Mouse (Mus musculus) layer of hippocampus, adult 2 months (tissue): ENCODE data around the gene Gm36245. TPM values are rescaled to one million over a fixed set of nuclear protein-coding genes. Genes with fewer than 3 reads are reported as not detected.
A peak's percentile ranks its signal among the peaks of the same experiment; 100 is the strongest.
"Not testable (repeated sequence)": the region's sequence is repeated elsewhere in the genome, so short reads cannot be mapped to it uniquely, and the experiment has no call there.

ENCODE experiments used
- DNase-seq, 2 experiments: peaks; one replicate each; pipeline ENCODE4 v3.0.0; 2022; ENCODE audit warnings: low spot score in 2 of 2
- H3K27ac ChIP-seq: fragments of 200-600 bp; 2 replicates; pipeline ENCODE4 v1.8.1; 2022
- H3K4me3 ChIP-seq: fragments of 200-600 bp; 2 replicates; pipeline ENCODE4 v1.8.1; 2022; ENCODE audit warnings: mild to moderate bottlenecking
- CTCF ChIP-seq: fragments of 200-600 bp; conservative IDR thresholded peaks from 2 replicates; pipeline ENCODE4 v1.8.1; 2022; ENCODE audit warnings: antibody characterized with exemption, mild to moderate bottlenecking, moderate library complexity
- long read RNA-seq, 2 experiments: library from polyadenylated mRNA; stranded (forward); transcript quantifications; one replicate each; pipeline ENCODE4 v2.0.0; 2021; ENCODE audit warnings: borderline mapping rate in 2 of 2
- total RNA-seq, 2 experiments: library from RNA; stranded (reverse); gene quantifications; 2 replicates each; pipeline ENCODE4 v1.2.3; 2021

The Gm36245 gene
- total RNA-seq, result not detected
- long read RNA-seq, experiment 1, result 0 reads
- long read RNA-seq, experiment 2, result 0 reads

DNA sequence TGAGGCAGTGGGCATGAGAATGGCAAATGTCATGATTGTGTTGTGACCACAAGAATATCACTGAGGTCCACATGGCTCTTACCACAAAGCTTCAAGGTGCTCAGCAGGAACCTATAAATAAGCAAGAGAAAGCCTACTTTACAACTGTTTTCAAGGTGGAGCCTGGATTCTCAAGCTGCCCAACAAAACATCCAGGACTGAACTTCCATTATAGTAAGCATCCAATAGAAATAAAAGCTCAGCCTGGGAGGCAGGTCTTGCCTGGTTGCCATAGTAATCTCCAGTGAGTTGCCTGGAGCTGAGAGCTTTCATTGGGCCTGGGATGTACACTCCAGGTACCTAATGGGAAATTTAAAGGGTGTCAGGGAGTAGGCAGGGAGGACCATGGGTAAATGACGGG is at the start of gene Gm36245:
Gene Gm36245, plus strand, starts transcription at position 301 of the 400 bp plus-strand sequence.
- TF ChIP-seq CTCF, result no peak
- Histone ChIP-seq H3K4me3 (no peak within 1 kb of the TSS), H3K27ac (peak within 1 kb of the TSS; percentile 53; the same call in 1 of the 2 replicates)
- DNase-seq, result no peak

DNA sequence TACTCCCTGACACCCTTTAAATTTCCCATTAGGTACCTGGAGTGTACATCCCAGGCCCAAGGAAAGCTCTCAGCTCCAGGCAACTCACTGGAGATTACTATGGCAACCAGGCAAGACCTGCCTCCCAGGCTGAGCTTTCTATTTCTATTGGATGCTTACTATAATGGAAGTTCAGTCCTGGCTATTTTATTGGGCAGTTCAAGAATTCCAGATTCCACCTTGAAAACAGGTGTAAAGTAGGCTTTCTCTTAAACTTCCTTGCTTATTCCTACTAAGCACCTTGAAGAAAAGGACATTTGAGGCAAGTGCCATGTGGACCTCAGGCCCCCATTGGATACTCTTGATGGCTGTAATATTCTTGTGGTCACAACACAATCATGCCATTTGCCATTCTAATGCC is 37.3 kb upstream of the Gm36245 start, which contains the start of gene 1700025B11Rik:
Gene 1700025B11Rik, minus strand, starts transcription at position 101 of the 400 bp plus-strand sequence.
- DNase-seq, result no peak
- no peak within 1 kb of the TSS for H3K27ac ChIP-seq
- no peak for TF ChIP-seq CTCF
- H3K4me3 ChIP-seq, result no peak within 1 kb of the TSS

- no peak for DNase-seq
- TF ChIP-seq CTCF, result peak; percentile 64
- H3K4me3 ChIP-seq, result no peak overlapping the region
These were observed 35.8 kb upstream of the Gm36245 start for GRCm38 (mm10) chr15:77563219-77563618.

DNA sequence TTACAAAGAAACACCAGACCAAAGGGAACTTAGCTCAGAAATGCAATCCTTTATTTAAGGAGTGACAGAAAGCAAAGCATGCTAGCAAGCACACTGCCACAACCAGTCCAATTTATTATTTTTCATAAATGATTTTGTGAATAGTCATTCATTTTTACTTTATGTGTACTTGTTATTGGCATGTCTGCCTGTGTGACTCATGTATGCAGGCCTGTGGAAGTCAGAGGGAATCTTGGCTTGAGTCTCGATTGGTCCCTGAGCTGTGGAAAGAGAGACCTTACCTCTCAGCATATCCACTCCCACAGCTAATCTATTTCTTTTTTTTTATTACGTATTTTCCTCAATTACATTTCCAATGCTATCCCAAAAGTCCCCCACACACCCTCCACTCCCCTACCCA is 20.3 kb upstream of the Gm36245 start:
- Histone ChIP-seq H3K4me3 (no peak overlapping the region), H3K27ac (no peak overlapping the region)
- no peak for DNase-seq
- TF ChIP-seq CTCF, result no peak

More at GRCm38 (mm10) chr15:77563219-77563618, 35.8 kb upstream of the Gm36245 start:
- H3K27ac ChIP-seq, result no peak overlapping the region

- Histone ChIP-seq H3K27ac (no peak overlapping the region), H3K4me3 (no peak overlapping the region)
- no peak for TF ChIP-seq CTCF
- no peak for DNase-seq
These were observed 19.7 kb upstream of the Gm36245 start for GRCm38 (mm10) chr15:77579311-77579710.

- no peak for TF ChIP-seq CTCF
- Histone ChIP-seq H3K4me3 (no peak overlapping the region), H3K27ac (peak overlapping the region; percentile 71; the same call in 1 of the 2 replicates)
- DNase-seq, result peak; percentile 26 to 34
These were observed 17.4 kb upstream of the Gm36245 start for GRCm38 (mm10) chr15:77581681-77582080.

DNA sequence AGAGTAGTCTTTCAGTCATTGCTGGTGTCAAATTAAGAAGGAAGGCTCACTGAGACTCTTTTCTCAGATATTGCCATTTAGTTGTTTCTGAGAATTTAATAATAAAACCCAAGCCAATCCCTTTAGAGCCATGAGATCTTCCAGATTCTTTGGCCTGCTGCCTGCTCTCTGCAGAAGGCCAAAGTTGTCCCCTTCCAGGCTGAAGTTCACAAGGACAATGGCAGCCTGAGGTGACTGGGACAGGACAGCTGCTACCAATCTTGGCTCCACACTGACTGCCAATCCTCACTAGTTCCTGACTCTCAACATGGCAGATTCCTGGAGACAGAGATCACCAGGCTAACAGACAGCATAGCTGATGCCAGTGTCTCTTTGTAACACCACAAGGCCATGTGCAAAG is 12.0 kb upstream of the Gm36245 start:
- Histone ChIP-seq H3K27ac (no peak overlapping the region), H3K4me3 (no peak overlapping the region)
- DNase-seq, result no peak
- TF ChIP-seq CTCF, result no peak

GRCm38 (mm10) chr15:77588981-77589380 is 10.1 kb upstream of the Gm36245 start:
- TF ChIP-seq CTCF, result no peak
- DNase-seq, result no peak
- H3K27ac ChIP-seq, result no peak overlapping the region
- H3K4me3 ChIP-seq, result no peak overlapping the region

DNA sequence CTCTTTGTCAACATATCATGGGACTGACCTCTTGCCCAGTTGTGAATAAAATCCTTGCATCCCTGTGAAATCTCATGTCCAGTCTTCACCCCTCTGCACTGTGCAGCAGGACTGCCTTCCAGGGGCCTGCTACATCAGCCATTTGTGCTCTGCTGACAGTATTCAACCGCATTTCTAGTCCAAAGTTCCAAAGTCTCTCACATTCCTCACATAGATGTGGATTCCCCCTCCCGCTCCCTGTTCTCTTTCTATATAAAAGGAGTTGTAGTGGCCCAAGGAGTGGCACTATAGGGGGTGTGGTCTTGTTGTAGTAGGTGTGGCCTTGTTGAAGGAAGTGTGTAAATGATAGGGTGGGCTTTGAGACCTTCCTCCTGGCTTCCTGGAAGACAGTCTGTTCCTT is 8.2 kb upstream of the Gm36245 start:
- H3K27ac ChIP-seq, result no peak overlapping the region
- no peak overlapping the region for H3K4me3 ChIP-seq
- no peak for TF ChIP-seq CTCF
- DNase-seq, result no peak

DNA sequence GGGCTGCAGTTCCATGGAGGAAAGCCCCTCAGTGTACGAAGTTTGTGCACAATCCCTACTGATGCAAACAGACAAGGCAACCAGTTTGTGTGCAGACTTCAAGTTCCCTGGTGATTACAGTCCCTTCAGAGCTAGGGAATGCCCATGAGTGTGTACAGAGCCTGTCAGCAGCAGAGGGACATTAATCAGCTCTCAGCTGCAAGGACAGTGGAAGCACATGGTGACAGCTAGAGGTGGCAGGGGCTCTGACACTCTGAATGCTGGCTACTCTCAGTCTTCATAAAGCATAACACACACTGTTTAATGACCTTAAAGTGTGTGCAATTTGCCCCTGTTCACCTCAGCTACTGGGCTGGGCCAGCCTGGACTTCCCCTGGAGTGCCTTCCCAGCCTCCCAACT is 5.5 kb upstream of the Gm36245 start:
- no peak overlapping the region for H3K4me3 ChIP-seq
- no peak for TF ChIP-seq CTCF
- no peak overlapping the region for H3K27ac ChIP-seq
- DNase-seq, result no peak

GRCm38 (mm10) chr15:77595961-77596360 is 3.1 kb upstream of the Gm36245 start, which contains the start of gene Apol10b:
TSS of gene Apol10b (minus strand) at chr15:77596125.
- H3K4me3 ChIP-seq, result no peak within 1 kb of the TSS
- H3K27ac ChIP-seq, result no peak within 1 kb of the TSS
- TF ChIP-seq CTCF, result no peak
- no peak for DNase-seq

DNA sequence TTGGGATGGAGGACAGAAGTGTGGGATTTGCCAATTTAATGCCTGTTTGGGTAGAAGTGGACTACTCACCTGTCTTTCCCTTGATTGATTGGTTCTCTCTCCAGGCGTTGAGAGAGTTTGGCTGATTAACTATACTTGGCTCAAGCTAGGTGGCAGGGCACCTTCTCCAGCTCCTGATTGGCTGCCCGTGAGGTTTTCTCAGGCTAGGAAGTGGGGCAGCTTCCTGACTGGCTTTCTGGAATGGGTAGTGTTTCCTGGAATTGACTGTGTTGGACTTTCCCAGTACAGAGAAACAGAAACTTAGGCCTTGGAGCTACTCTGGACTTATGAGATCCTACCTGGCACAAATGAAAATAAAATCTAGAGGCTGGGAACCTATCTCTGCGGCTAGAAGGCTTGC is 629 bp upstream of the Gm36245 start:
- Histone ChIP-seq H3K27ac (peak overlapping the region; percentile 53; the same call in 1 of the 2 replicates), H3K4me3 (no peak overlapping the region)
- no peak for DNase-seq
- no peak for TF ChIP-seq CTCF

DNA sequence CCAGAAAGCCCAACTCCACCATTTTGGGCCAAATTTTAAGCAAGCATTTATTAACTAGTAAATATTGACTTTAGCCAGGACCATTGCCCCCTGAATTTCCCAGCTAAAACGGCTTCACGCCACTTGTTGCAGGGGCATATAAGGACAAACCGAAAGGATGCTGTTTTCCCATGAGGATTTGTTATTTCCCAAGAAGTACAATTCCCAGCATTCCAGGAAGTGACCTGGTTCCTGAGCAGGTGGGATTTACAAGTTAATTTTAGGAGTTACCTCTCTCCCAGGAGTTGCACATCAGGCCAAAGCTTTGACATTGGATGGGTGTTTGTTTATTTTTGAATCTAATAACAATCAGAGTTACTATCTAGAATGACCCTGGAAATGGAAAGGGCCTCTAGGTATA is 7.0 kb downstream of the Gm36245 start:
- H3K4me3 ChIP-seq, result no peak overlapping the region
- DNase-seq, result no peak
- TF ChIP-seq CTCF, result no peak
- no peak overlapping the region for H3K27ac ChIP-seq

DNA sequence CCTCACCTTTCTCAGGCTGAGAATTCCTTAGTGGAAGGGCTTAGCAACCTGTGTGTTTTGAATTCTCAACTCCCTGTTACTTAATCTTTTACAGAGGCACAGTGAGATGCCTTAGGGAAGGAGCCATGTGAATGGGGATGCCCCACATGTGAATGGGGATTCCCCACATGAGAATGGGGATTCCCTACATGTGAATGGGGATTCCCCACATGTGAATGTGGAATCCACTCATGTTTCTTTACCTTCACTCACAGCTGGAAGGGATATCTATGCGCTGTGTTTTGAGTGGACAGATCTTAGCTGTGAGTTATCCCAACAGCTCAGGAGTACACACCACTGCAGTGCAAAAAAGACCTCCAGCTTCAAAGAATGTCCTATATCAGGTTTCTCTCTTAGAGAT is 25.7 kb downstream of the Gm36245 start:
- Histone ChIP-seq H3K27ac (no peak overlapping the region), H3K4me3 (no peak overlapping the region)
- TF ChIP-seq CTCF, result no peak
- no peak for DNase-seq

- H3K27ac ChIP-seq, DNase-seq, H3K4me3 ChIP-seq: not testable (repeated sequence)
These were observed 27.4 kb downstream of the Gm36245 start for GRCm38 (mm10) chr15:77626471-77626870.

DNA sequence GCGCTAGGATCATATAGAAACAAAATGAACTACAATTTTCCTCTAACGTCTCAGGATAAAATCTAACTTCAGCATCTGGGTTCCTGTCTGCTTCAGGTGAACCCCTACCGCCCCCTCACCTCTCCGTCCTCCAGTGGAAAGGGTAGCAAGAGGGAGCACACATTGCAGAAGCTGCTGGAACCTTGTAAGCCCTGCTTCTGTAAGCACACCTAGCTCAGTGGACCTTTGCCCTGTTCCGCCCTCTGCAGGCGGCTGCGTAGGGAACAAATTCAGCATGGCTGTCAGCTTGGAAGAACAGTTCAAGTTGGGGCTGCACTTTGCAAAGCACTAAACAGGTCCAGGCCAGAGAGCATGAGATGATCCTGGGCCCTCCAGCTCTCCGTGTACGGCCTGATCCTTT is 29.6 kb downstream of the Gm36245 start:
- H3K4me3 ChIP-seq, DNase-seq, H3K27ac ChIP-seq: not testable (repeated sequence)

DNA sequence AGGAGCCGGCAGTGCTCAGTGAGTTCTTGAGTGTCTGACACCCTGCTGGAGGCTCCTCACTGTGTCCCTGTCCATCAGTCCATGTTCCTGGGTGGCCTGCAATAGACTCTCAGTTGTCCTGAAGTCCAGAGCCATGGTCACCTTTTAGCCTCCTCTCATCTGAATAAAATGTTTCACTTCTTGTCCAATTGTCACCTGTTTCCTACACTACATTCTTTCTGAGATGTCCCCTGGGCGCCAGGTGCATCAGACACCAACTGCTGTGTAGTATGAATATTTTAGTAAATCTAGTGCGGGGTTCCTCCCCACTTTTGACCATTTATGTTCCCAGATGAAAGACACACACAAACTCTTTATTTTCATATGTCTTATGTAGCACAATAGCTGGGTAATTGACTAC is 30.8 kb downstream of the Gm36245 start:
- DNase-seq, H3K27ac ChIP-seq, H3K4me3 ChIP-seq: not testable (repeated sequence)

- not testable (repeated sequence) for H3K27ac ChIP-seq
These were observed 44.1 kb downstream of the Gm36245 start, which contains the start of gene Apol11b for GRCm38 (mm10) chr15:77643176-77643575. TSS of gene Apol11b (minus strand) at chr15:77643286.

DNA sequence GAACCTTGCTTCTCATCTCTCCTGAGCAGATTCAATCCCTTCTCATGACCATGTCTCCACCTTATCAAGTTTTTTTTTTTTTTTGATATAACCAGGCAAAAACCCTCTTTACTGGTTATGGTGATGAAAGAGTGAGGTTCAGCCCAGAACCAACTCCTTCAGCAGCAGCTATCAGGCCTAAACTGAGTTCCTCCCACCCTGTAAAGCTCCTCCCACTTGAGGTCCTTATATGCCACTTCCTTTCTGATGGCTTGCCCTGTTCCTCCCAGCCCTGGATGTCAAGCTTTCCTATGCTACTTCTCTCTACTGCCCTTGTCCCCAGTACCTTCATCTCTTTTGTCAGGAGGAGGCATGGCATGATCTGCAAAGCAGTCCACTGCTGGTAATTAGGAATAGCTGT is 52.1 kb downstream of the Gm36245 start:
- H3K4me3 ChIP-seq, DNase-seq, H3K27ac ChIP-seq: not testable (repeated sequence)

More at GRCm38 (mm10) chr15:77643176-77643575, 44.1 kb downstream of the Gm36245 start, which contains the start of gene Apol11b:
- not testable (repeated sequence) for DNase-seq, H3K4me3 ChIP-seq
